Mouse (Mus musculus): Measurements from ENCODE around the gene Cuedc1.
"Not testable (repeated sequence)": the region's sequence is repeated elsewhere in the genome, so short reads cannot be mapped to it uniquely, and the experiment has no call there.

Gene Cuedc1

GRCm38 (mm10) chr11:88172601-88173325, 74.9 kb downstream of the Cuedc1 start:
- DNase-seq, result peak; percentile 73

GRCm38 (mm10) chr11:88173386-88174025, 75.6 kb downstream of the Cuedc1 start:
- no peak for DNase-seq

- DNase-seq, result no peak
Observed at GRCm38 (mm10) chr11:88180467-88180958, 82.7 kb downstream of the Cuedc1 start.

- peak; percentile 88 for DNase-seq
Observed at GRCm38 (mm10) chr11:88180959-88181619, 83.2 kb downstream of the Cuedc1 start.

GRCm38 (mm10) chr11:88184632-88185180, 86.8 kb downstream of the Cuedc1 start:
- no peak for DNase-seq

GRCm38 (mm10) chr11:88186078-88186946, 88.5 kb downstream of the Cuedc1 start:
- peak; percentile 59 for DNase-seq

GRCm38 (mm10) chr11:88186947-88187243, 89.0 kb downstream of the Cuedc1 start:
- DNase-seq, result no peak

- peak; percentile 92 for DNase-seq
Observed at GRCm38 (mm10) chr11:88187417-88188133, 89.7 kb downstream of the Cuedc1 start.

- no peak for DNase-seq
Observed at GRCm38 (mm10) chr11:88188216-88188615, 90.4 kb downstream of the Cuedc1 start.

GRCm38 (mm10) chr11:88188635-88189034, 90.8 kb downstream of the Cuedc1 start:
- no peak for DNase-seq

GRCm38 (mm10) chr11:88192595-88192994, 94.7 kb downstream of the Cuedc1 start:
- no peak for DNase-seq

- DNase-seq, result no peak
Observed at GRCm38 (mm10) chr11:88193098-88193823, 95.4 kb downstream of the Cuedc1 start.

GRCm38 (mm10) chr11:88193824-88194696, 96.2 kb downstream of the Cuedc1 start:
- DNase-seq, result no peak

GRCm38 (mm10) chr11:88195699-88196098, 97.8 kb downstream of the Cuedc1 start:
- not testable (repeated sequence) for DNase-seq

- no peak for DNase-seq
Observed at GRCm38 (mm10) chr11:88197153-88197576, 99.3 kb downstream of the Cuedc1 start.

- no peak for DNase-seq
Observed at GRCm38 (mm10) chr11:88198223-88198622, 100.4 kb downstream of the Cuedc1 start.

GRCm38 (mm10) chr11:88201172-88201571, 103.3 kb downstream of the Cuedc1 start:
- no peak for DNase-seq

GRCm38 (mm10) chr11:88202077-88202476, 104.2 kb downstream of the Cuedc1 start:
- DNase-seq, result no peak

GRCm38 (mm10) chr11:88203712-88204532, 106.1 kb downstream of the Cuedc1 start, which contains the start of gene Mrps23:
Gene Mrps23, plus strand, starts transcription at chr11:88204388.
- DNase-seq, result peak; percentile 94
